ENCODE assay signal across 8 mouse cellular contexts in the genomic region with DNA sequence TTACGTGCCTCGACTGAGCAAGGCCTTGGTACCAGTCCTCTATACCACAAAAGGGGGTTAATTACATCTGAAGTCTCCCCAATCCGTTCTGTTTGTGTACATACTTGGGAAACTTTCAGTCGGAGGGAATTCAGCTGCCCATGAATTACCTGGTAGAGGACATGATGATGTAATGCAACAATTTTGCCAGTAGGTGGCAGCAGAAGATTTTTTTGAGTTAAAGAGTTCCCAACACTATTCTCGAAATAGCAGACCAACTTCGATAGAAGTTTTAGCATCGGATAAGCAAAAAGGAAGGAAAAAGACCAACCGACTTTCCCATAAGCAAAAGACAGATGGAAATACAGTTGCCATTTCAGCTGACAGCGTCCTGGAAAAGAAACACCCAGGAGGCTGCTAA.
DNase-seq lines count a peak whose midpoint lies in the region; ATAC-seq and TF ChIP-seq lines count a peak whose summit lies in the region.

No protein-coding gene starts in this region.

- DNase-seq in kidney, postnatal 0 days (ENCODE audit: low spot score) = peak; percentile 85
- DNase-seq in CH12.LX (ENCODE audit: extremely low read depth) = peak; percentile 68
- peak; percentile 73 for DNase-seq in brain, adult 2 months (ENCODE audit: low read depth, low spot score)
- DNase-seq in layer of hippocampus, adult 2 months (ENCODE audit: low spot score in 2 of 2) = peak; percentile 44 to 74
- peak; percentile 89 for DNase-seq in retina, embryonic 14.5 days (ENCODE audit: low spot score)
- DNase-seq in gastrocnemius, postnatal 25 days = no peak

- no peaks in the 10 kb centered on the region for H3K4me1 ChIP-seq in kidney, postnatal 0 days (replicated peaks; ENCODE audit: insufficient read depth, low read length)
- H3K4me1 ChIP-seq in kidney, embryonic 14.5 days (ENCODE audit: control insufficient read depth, insufficient read depth, low read length) = no peaks in the 10 kb centered on the region
- peaks cover 0 to 5% of the 10 kb centered on the region in 2 experiments; a peak in 1 of 4 replicates for H3K4me1 ChIP-seq in CH12.LX (ENCODE audit: control insufficient read depth in 1 of 2, insufficient read depth in 2 of 2)

- ATAC-seq in kidney, postnatal 0 days (replicated peaks; ENCODE audit: low FRiP score, low read depth) = no peak
- no peak for ATAC-seq in kidney, embryonic 14.5 days (ENCODE audit: low FRiP score, low TSS enrichment)
- peak; percentile 64; the same call in 1 of the 2 replicates for ATAC-seq in frontal cortex, adult (ENCODE audit: low TSS enrichment)

- no peaks in the 10 kb centered on the region for H3K9me3 ChIP-seq in kidney, postnatal 0 days (replicated peaks; ENCODE audit: low read length)
- H3K9me3 ChIP-seq in kidney, embryonic 14.5 days (ENCODE audit: control insufficient read depth, low read length) = no peaks in the 10 kb centered on the region
- H3K9me3 ChIP-seq in CH12.LX (replicated peaks; ENCODE audit: low read length) = no peaks in the 10 kb centered on the region

- no peaks in the 10 kb centered on the region for H3K79me2 ChIP-seq in CH12.LX (replicated peaks; ENCODE audit: control insufficient read depth, extremely low read depth, insufficient read depth, poor library complexity, severe bottlenecking)

- dilution Hi-C loops in CH12.LX (cut with MboI; ENCODE audit: extremely low pct_ligation_motif_present, extremely low pct_unique_long_range_greater_than_20kb, low sequenced_read_pairs) = no loop called here

- H3K27me3 ChIP-seq in kidney, postnatal 0 days (ENCODE audit: insufficient read depth, low read length) = peaks cover 5% of the 10 kb centered on the region; the same call in 1 of the 2 replicates
- H3K27me3 ChIP-seq in kidney, embryonic 14.5 days (ENCODE audit: control insufficient read depth, insufficient read depth, low read length) = no peaks in the 10 kb centered on the region
- H3K27me3 ChIP-seq in CH12.LX (replicated peaks) = no peaks in the 10 kb centered on the region

- H3K36me3 ChIP-seq in kidney, postnatal 0 days (ENCODE audit: insufficient read depth, low read length) = no peaks in the 10 kb centered on the region
- H3K36me3 ChIP-seq in kidney, embryonic 14.5 days (ENCODE audit: control insufficient read depth, insufficient read depth, low read length) = no peaks in the 10 kb centered on the region
- no peaks in the 10 kb centered on the region for H3K36me3 ChIP-seq in CH12.LX (replicated peaks in 1 of 2; ENCODE audit: control insufficient read depth in 1 of 2, insufficient read depth in 1 of 2, low read length in 1 of 2)

- TF ChIP-seq RAD21 in CH12.LX (IDR thresholded peaks at IDR 0.05; ENCODE audit: low read depth, low read length) = peak; percentile 84

- TF ChIP-seq CTCF in kidney, postnatal 0 days (IDR thresholded peaks at IDR 0.05; ENCODE audit: low read depth) = peak; percentile 81
- peak; percentile 66 to 86 for TF ChIP-seq CTCF in CH12.LX (conservative IDR thresholded peaks at IDR 0.05 in 1 of 2, IDR thresholded peaks at IDR 0.05 in 1 of 2; ENCODE audit: low read depth in 2 of 2, low read length in 2 of 2)
- peak; percentile 87 for TF ChIP-seq CTCF in layer of hippocampus, adult 2 months (conservative IDR thresholded peaks at IDR 0.05)

- no peak overlapping the region for H3K27ac ChIP-seq in kidney, postnatal 0 days
- H3K27ac ChIP-seq in kidney, embryonic 14.5 days (ENCODE audit: low read depth, low read length) = no peak overlapping the region
- no peak overlapping the region for H3K27ac ChIP-seq in CH12.LX (ENCODE audit: insufficient read depth, low read depth)
- H3K27ac ChIP-seq in layer of hippocampus, adult 2 months = no peak overlapping the region

- in situ Hi-C loops in CH12.LX (cut with MboI; ENCODE audit: low pct_ligation_motif_present, low pct_unique_long_range_greater_than_20kb, low sequenced_read_pairs) = loop anchor here (10.0 kb wide), 1 partner anchor 214 kb away; no protein-coding TSS in a partner anchor

- no peak overlapping the region for H3K9ac ChIP-seq in kidney, postnatal 0 days (ENCODE audit: low read depth, low read length)
- no peak overlapping the region for H3K9ac ChIP-seq in kidney, embryonic 14.5 days (ENCODE audit: low read depth, low read length)
- H3K9ac ChIP-seq in CH12.LX (ENCODE audit: insufficient read depth, low read depth) = no peak overlapping the region

- H3K4me2 ChIP-seq in kidney, postnatal 0 days (ENCODE audit: low read length) = no peak overlapping the region
- H3K4me2 ChIP-seq in kidney, embryonic 14.5 days (replicated peaks; ENCODE audit: low read depth, low read length) = no peak overlapping the region
- 0 out of 2 replicates have a peak overlapping the region, but pooled peaks have one; percentile 12 for H3K4me2 ChIP-seq in CH12.LX (ENCODE audit: insufficient read depth, low read depth, poor library complexity, severe bottlenecking)

- no peak for TF ChIP-seq POLR2A in CH12.LX (IDR thresholded peaks at IDR 0.05; ENCODE audit: low read depth, low read length)

- 14% methylated on average over 9 of the region's 9 CpGs for WGBS in kidney, postnatal 0 days
- 20% methylated on average over 9 of the region's 9 CpGs for WGBS in kidney, embryonic 14.5 days

- no peak for TF ChIP-seq EP300 in CH12.LX (IDR thresholded peaks at IDR 0.05; ENCODE audit: low read length)

- no peak overlapping the region for H3K4me3 ChIP-seq in kidney, postnatal 0 days (replicated peaks; ENCODE audit: low read depth, low read length)
- H3K4me3 ChIP-seq in kidney, embryonic 14.5 days (ENCODE audit: low read length) = no peak overlapping the region
- H3K4me3 ChIP-seq in CH12.LX (replicated peaks in 1 of 3; ENCODE audit: low read depth in 2 of 3, low read length in 2 of 3, poor library complexity in 1 of 3) = no peak overlapping the region
- no peak overlapping the region for H3K4me3 ChIP-seq in layer of hippocampus, adult 2 months

TF ChIP-seq in CH12.LX, 34 proteins besides CTCF, POLR2A, EP300 and RAD21:
- TF ChIP-seq NELFE (IDR thresholded peaks at IDR 0.05; ENCODE audit: low read depth, low read length) (no peak; the same call in 1 of the 2 replicates), CHD2 (IDR thresholded peaks at IDR 0.05; ENCODE audit: low read length) (no peak), GABPA (IDR thresholded peaks at IDR 0.05; ENCODE audit: insufficient replicate concordance, low read depth, low read length) (no peak), MYC (IDR thresholded peaks at IDR 0.05; ENCODE audit: low read depth, low read length) (0 out of 2 replicates have a peak, but pooled peaks have one; percentile 26), JUND (conservative IDR thresholded peaks at IDR 0.05; ENCODE audit: low read depth, low read length) (peak; percentile 49; the same call in 1 of the 2 replicates), IRF4 (IDR thresholded peaks at IDR 0.05; ENCODE audit: low read depth, low read length) (0 out of 2 replicates have a peak, but pooled peaks have one; percentile 10), MXI1 (IDR thresholded peaks at IDR 0.05; ENCODE audit: low read depth, low read length) (no peak), MAFK (IDR thresholded peaks at IDR 0.05; ENCODE audit: insufficient replicate concordance, low read length) (no peak), HCFC1 (IDR thresholded peaks at IDR 0.05; ENCODE audit: low read depth, low read length) (no peak), POLR2AphosphoS2 (IDR thresholded peaks at IDR 0.05; ENCODE audit: low read depth, low read length) (no peak), SMC3 (IDR thresholded peaks at IDR 0.05; ENCODE audit: low read depth, low read length) (peak; percentile 49), ZNF384 (IDR thresholded peaks at IDR 0.05; ENCODE audit: low read depth, low read length) (no peak), MAX (IDR thresholded peaks at IDR 0.05; ENCODE audit: low read length) (no peak), ELF1 (IDR thresholded peaks at IDR 0.05; ENCODE audit: low read depth, low read length) (no peak), KAT2A (IDR thresholded peaks at IDR 0.05; ENCODE audit: insufficient replicate concordance, low read length) (no peak)
